Mouse (Mus musculus) embryonic facial prominence, embryonic 10.5 days (tissue): Measurements from ENCODE around the gene Rnf183. TPM values are rescaled to one million over a fixed set of nuclear protein-coding genes. Genes with fewer than 3 reads are reported as not detected.
"Not testable (repeated sequence)": the region's sequence is repeated elsewhere in the genome, so short reads cannot be mapped to it uniquely, and the experiment has no call there.

Source experiments
- DNase-seq: peaks from one replicate; pipeline ENCODE4 v3.0.0-alpha.2; 2017; ENCODE audit warnings: low spot score
- H3K27ac ChIP-seq: fragments of 300-500 bp; sonication (generic); replicated peaks from 2 replicates; pipeline ENCODE4 v1.5.1; 2016; ENCODE audit warnings: mild to moderate bottlenecking
- H3K27me3 ChIP-seq: fragments of 300-500 bp; sonication (generic); replicated peaks from 2 replicates; pipeline ENCODE4 v1.6.1; 2016; ENCODE audit warnings: low read depth, mild to moderate bottlenecking; ENCODE audit not compliant: poor library complexity, severe bottlenecking
- H3K36me3 ChIP-seq: fragments of 300-500 bp; sonication (generic); replicated peaks from 2 replicates; pipeline ENCODE4 v1.6.1; 2016; ENCODE audit warnings: mild to moderate bottlenecking, moderate library complexity
- H3K4me1 ChIP-seq: fragments of 300-500 bp; sonication (generic); 2 replicates; pipeline ENCODE4 v1.6.1; 2016
- H3K4me3 ChIP-seq: fragments of 300-500 bp; sonication (generic); 2 replicates; pipeline ENCODE4 v1.5.1; 2016; ENCODE audit warnings: mild to moderate bottlenecking, moderate library complexity
- H3K9me3 ChIP-seq: fragments of 300-500 bp; sonication (generic); 2 replicates; pipeline ENCODE4 v1.6.1; 2016; ENCODE audit warnings: mild to moderate bottlenecking
- WGBS: fragments of 180-500 bp; shearing (Covaris S2); methylation state at CpG from one replicate; pipeline ENCODE4 v1.1.7; 2016; 5-methylcytosine and 5-hydroxymethylcytosine counted together
- polyA plus RNA-seq: library from polyadenylated mRNA; unstranded; fragments of >200 nt; fragmentation: Nextera tagmentation; extraction: Ambion mirVana; gene quantifications from 2 replicates; pipeline ENCODE4 v1.2.1, GENCODE M21; 2016

Gene Rnf183
- polyA plus RNA-seq, result not detected in 2 replicates

GRCm38 (mm10) chr4:62435081-62435480 lies at the start of gene Rnf183:
Rnf183 (minus strand) TSS chr4:62435252.
- no peak within 1 kb of the TSS for H3K27ac ChIP-seq
- H3K9me3 ChIP-seq, result no peaks in the 10 kb centered on the region
- no peaks in the 10 kb centered on the region for H3K4me1 ChIP-seq
- no peaks in the 10 kb centered on the region for H3K27me3 ChIP-seq
- no peak for DNase-seq
- no peaks in the 10 kb centered on the region for H3K36me3 ChIP-seq
- H3K4me3 ChIP-seq, result no peak within 1 kb of the TSS
- WGBS, result 87% methylated on average over 6 of the region's 6 CpGs

GRCm38 (mm10) chr4:62480709-62481605 lies 45.9 kb upstream of the Rnf183 start:
- no peaks in the 10 kb centered on the region for H3K36me3 ChIP-seq
- peaks cover 9% of the 10 kb centered on the region for H3K4me1 ChIP-seq
- WGBS, result 51% methylated on average over 10 of the region's 10 CpGs
- no peak overlapping the region for H3K27ac ChIP-seq
- no peak for DNase-seq
- H3K9me3 ChIP-seq, result no peaks in the 10 kb centered on the region
- H3K4me3 ChIP-seq, result no peak overlapping the region
- peaks cover 58% of the 10 kb centered on the region for H3K27me3 ChIP-seq

DNA sequence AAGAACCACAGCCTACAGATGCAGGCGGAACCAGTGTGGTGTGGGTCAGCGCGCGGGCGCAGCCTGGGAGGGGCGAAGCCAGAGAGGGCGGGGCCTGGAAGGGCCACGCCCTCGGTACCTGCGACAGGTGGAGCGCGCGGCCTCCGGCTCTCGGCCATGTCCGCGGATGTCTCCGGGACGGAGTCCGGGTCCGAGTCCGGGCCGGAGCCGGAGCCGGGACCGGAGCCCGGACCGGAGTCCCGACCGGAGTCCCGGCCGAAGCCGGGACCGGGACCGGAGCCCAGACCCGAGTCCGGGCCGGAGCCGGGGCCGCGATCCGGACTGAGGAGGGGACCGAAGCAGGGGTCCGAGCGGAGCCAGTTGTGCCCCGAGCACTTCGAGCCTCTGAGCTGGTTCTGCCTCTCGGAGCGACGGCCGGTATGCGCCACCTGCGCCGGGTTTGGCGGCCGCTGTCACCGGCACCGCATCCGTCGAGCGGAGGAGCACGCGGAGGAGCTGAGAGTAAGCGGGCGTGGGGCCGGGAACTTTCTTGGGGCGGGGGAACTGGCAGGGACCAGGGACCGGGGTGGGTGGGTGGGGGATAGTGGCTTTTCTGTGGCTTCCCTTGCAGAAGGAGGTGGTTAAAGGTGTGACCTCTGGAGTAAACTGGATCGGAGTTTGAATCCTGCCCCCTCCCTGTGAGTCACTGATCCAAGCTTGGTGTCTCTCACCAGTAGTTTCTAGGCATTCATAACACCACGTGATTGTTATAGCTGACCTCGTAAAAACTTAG lies 45.1 kb upstream of the Rnf183 start, which contains the start of gene Bspry:
Gene Bspry (plus strand): TSS at position 117 of the 772 bp plus-strand sequence.
- peak; percentile 66 for DNase-seq
- H3K27ac ChIP-seq, result no peak within 1 kb of the TSS
- H3K4me3 ChIP-seq, result peak within 1 kb of the TSS; percentile 61
- H3K9me3 ChIP-seq, result no peaks in the 10 kb centered on the region
- peaks cover 9% of the 10 kb centered on the region for H3K4me1 ChIP-seq
- H3K27me3 ChIP-seq, result peaks cover 58% of the 10 kb centered on the region
- WGBS, result 2% methylated on average over 71 of the region's 71 CpGs
- H3K36me3 ChIP-seq, result no peaks in the 10 kb centered on the region

GRCm38 (mm10) chr4:62479593-62479936 lies 44.5 kb upstream of the Rnf183 start:
- Histone ChIP-seq H3K4me3 (peak overlapping the region; percentile 61), H3K27me3 (peaks cover 58% of the 10 kb centered on the region)
- DNase-seq, H3K27ac ChIP-seq, H3K36me3 ChIP-seq, H3K4me1 ChIP-seq, H3K9me3 ChIP-seq: not testable (repeated sequence)
- WGBS, result 12% methylated on average over 11 of the region's 11 CpGs

DNA sequence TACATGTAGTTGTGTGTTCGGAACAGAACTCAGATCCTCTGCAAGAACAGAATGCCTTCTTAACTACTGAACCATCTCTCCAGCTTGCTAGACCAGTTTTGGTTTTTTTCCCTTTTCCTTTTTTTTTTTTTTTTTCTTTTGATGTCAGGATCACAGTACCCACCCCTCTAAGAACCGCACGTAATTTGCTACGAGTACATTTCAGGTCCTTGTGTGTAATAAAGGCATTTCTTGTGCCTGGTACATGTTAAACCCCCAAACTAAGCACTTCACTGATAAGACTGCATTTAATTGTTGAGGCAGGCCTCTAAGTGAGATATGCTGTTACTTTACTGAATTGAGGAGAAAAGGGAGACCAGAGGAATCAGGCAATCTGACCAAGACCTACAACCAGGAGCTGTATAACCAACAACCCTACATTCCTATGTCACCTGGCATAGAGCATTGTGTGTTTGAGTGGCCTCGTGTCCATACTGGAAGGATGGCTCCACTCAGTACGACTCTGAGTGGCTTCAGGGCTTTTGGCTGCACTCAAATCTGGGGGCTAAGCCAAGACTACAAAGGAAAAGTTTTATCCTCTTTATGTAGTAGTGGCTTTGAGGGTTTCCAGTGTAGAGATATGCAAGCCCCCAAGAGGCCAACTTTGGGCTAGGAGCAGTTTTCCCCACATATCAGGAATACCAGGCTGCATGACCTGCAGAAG lies 42.6 kb upstream of the Rnf183 start:
- Histone ChIP-seq H3K9me3 (no peaks in the 10 kb centered on the region), H3K4me3 (no peak overlapping the region), H3K27ac (no peak overlapping the region), H3K36me3 (no peaks in the 10 kb centered on the region), H3K4me1 (peaks cover 9% of the 10 kb centered on the region), H3K27me3 (peaks cover 58% of the 10 kb centered on the region)
- 83% methylated on average over 6 of the region's 6 CpGs for WGBS
- no peak for DNase-seq

DNA sequence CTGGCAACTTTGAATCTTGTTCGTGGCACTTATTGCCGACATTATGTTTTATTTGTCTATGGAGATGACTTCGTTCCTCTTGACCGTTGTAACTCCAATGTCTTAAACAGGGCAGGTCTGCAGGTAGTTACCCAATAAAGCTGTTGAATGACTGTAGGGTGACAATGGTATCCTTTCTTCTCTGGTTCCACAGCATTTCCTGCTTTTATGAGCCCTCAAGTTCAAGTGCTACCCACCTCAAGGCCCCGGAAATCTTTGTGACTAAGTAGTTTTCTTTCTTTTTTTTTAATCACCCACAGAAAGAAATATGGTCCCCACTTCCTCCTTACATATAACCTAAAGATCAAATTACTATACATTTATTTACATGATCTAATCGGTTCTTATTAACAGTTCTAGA lies 40.7 kb upstream of the Rnf183 start:
- Histone ChIP-seq H3K27me3 (peaks cover 40% of the 10 kb centered on the region), H3K4me1 (peaks cover 10% of the 10 kb centered on the region), H3K9me3 (no peaks in the 10 kb centered on the region), H3K4me3 (no peak overlapping the region), H3K36me3 (no peaks in the 10 kb centered on the region), H3K27ac (no peak overlapping the region)
- WGBS, result 93% methylated on average over 6 of the region's 6 CpGs
- no peak for DNase-seq

DNA sequence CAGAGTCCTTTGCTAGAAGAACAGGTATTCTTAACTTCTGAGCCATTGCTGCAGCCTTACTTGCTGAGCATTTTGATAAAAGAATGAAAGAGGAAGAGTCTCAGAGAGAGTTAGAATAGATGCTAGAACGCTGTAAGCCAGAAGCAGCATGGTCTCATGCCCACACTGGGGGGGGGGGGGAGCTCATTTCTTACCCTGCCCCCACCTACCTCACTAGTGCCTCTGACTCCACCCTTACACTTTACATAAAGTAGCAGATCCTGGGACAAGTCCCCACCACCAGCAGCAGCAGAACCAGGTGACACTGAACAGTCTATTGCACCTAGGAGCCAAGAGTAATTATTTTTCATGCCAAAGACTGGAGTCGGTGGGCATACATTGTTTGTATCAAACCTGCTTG lies 40.1 kb upstream of the Rnf183 start:
- Histone ChIP-seq H3K4me1 (peaks cover 13% of the 10 kb centered on the region), H3K27ac (no peak overlapping the region), H3K36me3 (no peaks in the 10 kb centered on the region), H3K9me3 (no peaks in the 10 kb centered on the region), H3K27me3 (peaks cover 33% of the 10 kb centered on the region), H3K4me3 (no peak overlapping the region)
- no peak for DNase-seq
- WGBS, result 82% methylated on average over 2 of the region's 2 CpGs

GRCm38 (mm10) chr4:62472071-62472470 lies 37.0 kb upstream of the Rnf183 start:
- WGBS, result 97% methylated on average over 2 of the region's 2 CpGs

GRCm38 (mm10) chr4:62470598-62471051 lies 35.6 kb upstream of the Rnf183 start, which contains the start of gene Wdr31:
Wdr31 (minus strand) TSS chr4:62470896.
- peak within 1 kb of the TSS; percentile 83 for H3K27ac ChIP-seq

More at GRCm38 (mm10) chr4:62472071-62472470, 37.0 kb upstream of the Rnf183 start:
- DNase-seq, result no peak
- peaks cover 9% of the 10 kb centered on the region for H3K4me1 ChIP-seq
- no peak overlapping the region for H3K27ac ChIP-seq
- H3K36me3 ChIP-seq, result no peaks in the 10 kb centered on the region; the same call in 1 of the 2 replicates
- no peaks in the 10 kb centered on the region for H3K9me3 ChIP-seq
- H3K27me3 ChIP-seq, result peaks cover 8% of the 10 kb centered on the region; the same call in 1 of the 2 replicates
- H3K4me3 ChIP-seq, result no peak overlapping the region

DNA sequence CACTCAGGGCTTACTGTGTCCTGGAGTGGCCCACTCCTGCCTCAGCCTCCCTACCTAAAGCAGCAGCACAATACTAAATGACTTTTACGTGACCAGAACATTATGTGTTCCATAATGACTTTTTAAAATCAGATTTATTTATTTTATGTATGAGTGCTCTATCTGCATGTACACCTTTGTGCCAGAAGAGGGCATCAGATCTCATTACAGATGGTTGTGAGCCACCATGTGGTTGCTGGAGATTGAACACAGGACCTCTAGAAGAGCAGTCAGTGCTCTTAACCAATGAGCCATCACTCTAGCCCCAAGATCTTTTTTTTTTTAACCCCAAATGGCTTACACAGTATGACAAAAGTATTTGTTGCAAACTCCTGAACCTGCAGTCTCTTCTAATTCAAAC lies 33.1 kb upstream of the Rnf183 start:
- Histone ChIP-seq H3K4me1 (peaks cover 9% of the 10 kb centered on the region), H3K4me3 (no peak overlapping the region), H3K27me3 (no peaks in the 10 kb centered on the region; the same call in 1 of the 2 replicates), H3K27ac (no peak overlapping the region), H3K36me3 (no peaks in the 10 kb centered on the region; the same call in 1 of the 2 replicates), H3K9me3 (no peaks in the 10 kb centered on the region)
- DNase-seq, result no peak
- 92% methylated on average over 1 of the region's 1 CpGs for WGBS

More at GRCm38 (mm10) chr4:62470598-62471051, 35.6 kb upstream of the Rnf183 start, which contains the start of gene Wdr31:
- peak within 1 kb of the TSS; percentile 77 for H3K4me3 ChIP-seq
- H3K27me3 ChIP-seq, result no peaks in the 10 kb centered on the region; the same call in 1 of the 2 replicates
- H3K4me1 ChIP-seq, result peaks cover 9% of the 10 kb centered on the region
- no peaks in the 10 kb centered on the region for H3K9me3 ChIP-seq
- no peaks in the 10 kb centered on the region; the same call in 1 of the 2 replicates for H3K36me3 ChIP-seq
- DNase-seq, result peak; percentile 89
- under 1% methylated on average over 30 of the region's 30 CpGs for WGBS

- H3K27ac ChIP-seq, result no peak overlapping the region
- peaks cover 20% of the 10 kb centered on the region for H3K36me3 ChIP-seq
- WGBS, result 87% methylated on average over 2 of the region's 2 CpGs
- H3K9me3 ChIP-seq, result no peaks in the 10 kb centered on the region
- H3K4me3 ChIP-seq, result no peak overlapping the region
- H3K27me3 ChIP-seq, result no peaks in the 10 kb centered on the region
- no peaks in the 10 kb centered on the region for H3K4me1 ChIP-seq
- DNase-seq, result no peak
Observed at GRCm38 (mm10) chr4:62463124-62463523, 28.1 kb upstream of the Rnf183 start.

DNA sequence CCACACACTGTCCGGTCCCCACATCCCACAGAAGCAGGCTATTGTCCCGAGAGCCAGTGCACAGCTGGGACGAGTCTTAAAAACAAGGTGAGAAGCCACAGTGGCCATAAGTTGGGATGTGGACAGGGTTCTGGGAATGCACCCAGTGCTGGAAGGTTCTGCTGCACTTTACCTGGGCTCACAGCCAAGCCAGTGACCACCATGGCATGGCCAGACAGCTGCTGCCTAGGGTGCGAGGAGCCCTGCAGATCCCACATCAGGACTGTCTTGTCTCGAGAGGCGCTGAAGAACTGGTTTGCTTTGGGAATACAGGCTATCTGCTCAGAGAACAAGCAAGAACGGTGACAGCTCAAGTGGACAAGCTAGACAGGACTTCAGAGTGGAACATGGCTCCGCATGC lies 25.3 kb upstream of the Rnf183 start:
- no peaks in the 10 kb centered on the region for H3K4me1 ChIP-seq
- no peak overlapping the region for H3K27ac ChIP-seq
- H3K27me3 ChIP-seq, result no peaks in the 10 kb centered on the region
- no peak overlapping the region for H3K4me3 ChIP-seq
- H3K9me3 ChIP-seq, result no peaks in the 10 kb centered on the region
- DNase-seq, result no peak
- WGBS, result 92% methylated on average over 8 of the region's 8 CpGs
- H3K36me3 ChIP-seq, result peaks cover 20% of the 10 kb centered on the region
